Mouse (Mus musculus): ENCODE measurements at regions not wholly inside any gene's neighbourhood (a gene's known extent, or its start where the extent isn't known, plus 50 kb on each side); places are given as distances from the start of the nearest gene placed in this dataset.

DNA sequence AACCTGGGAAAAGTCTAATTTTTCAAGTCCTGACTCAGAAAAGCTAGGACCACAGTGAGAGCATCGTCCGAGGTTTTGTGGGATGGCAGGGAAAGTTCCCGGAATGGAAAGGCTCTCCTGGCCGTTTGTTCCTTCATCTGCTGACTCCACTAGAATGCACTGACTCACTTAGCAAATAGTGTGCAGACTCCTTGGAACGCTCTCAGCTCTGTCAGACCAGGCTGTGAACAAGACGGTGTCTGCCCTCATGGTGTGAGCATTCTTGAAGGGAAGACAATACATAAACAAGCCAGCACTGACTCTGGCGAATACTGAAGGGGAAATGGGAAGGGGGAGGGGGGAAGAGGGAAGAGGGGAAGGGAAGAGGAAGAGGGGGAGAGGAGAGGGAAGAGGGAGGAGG lies 121.4 kb downstream of the Cenpf start:
- H3K27me3 ChIP-seq (ENCODE audit: control insufficient read depth, insufficient read depth, low read length), result no peaks in the 10 kb centered on the region
- H3K36me3 ChIP-seq (replicated peaks; ENCODE audit: control insufficient read depth, insufficient read depth, low read depth), result no peaks in the 10 kb centered on the region
- no peak overlapping the region for H3K4me2 ChIP-seq (ENCODE audit: low read depth)
- H3K27ac ChIP-seq, result no peak overlapping the region
- WGBS (ENCODE audit: insufficient replicate concordance), result 42% methylated on average over 7 of the region's 7 CpGs
- ATAC-seq (ENCODE audit: insufficient read depth), result no peak
- TF ChIP-seq CTCF (IDR thresholded peaks at IDR 0.05; ENCODE audit: low read depth) (no peak), EP300 (IDR thresholded peaks at IDR 0.05; ENCODE audit: low read depth) (no peak)
- no peak overlapping the region for H3K9ac ChIP-seq (replicated peaks)
- no peaks in the 10 kb centered on the region for H3K9me3 ChIP-seq (ENCODE audit: control insufficient read depth, low read length)
- no peaks in the 10 kb centered on the region for H3K4me1 ChIP-seq (replicated peaks; ENCODE audit: control insufficient read depth in 2 of 2, insufficient read depth in 2 of 2, low read length in 1 of 2)
- no peak overlapping the region for H3K4me3 ChIP-seq (ENCODE audit: insufficient read depth in 1 of 2, low read depth in 2 of 2, low read length in 2 of 2)
- DNase-seq (ENCODE audit: low read depth in 3 of 3, low spot score in 3 of 3), result no peak

DNA sequence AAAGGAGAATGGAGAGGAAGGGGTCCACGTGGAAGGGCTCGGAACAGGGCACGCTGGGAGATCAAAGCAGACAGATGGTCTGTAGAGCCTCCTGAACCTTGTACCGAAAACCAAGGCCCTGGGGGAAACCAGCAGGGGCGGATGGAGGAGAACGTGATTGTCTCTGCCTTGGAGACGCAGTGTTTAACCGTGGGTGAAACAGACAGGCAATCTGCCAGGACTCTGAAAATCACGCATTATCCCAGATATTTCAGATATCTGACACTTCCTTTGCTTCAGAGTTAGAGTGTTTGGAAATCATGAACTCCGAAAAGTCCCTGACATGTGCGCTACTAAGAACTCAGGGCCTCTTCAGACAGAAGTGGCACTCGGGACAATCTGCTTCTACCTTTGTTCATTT lies 126.1 kb downstream of the Cenpf start:
- H3K4me1 ChIP-seq (replicated peaks; ENCODE audit: control insufficient read depth in 2 of 2, insufficient read depth in 2 of 2, low read length in 1 of 2), result no peaks in the 10 kb centered on the region
- 76% methylated on average over 12 of the region's 12 CpGs for WGBS (ENCODE audit: insufficient replicate concordance)
- no peak for TF ChIP-seq CTCF (IDR thresholded peaks at IDR 0.05; ENCODE audit: low read depth)
- H3K27ac ChIP-seq, result no peak overlapping the region
- no peak overlapping the region for H3K4me3 ChIP-seq (ENCODE audit: insufficient read depth in 1 of 2, low read depth in 2 of 2, low read length in 2 of 2)
- H3K9ac ChIP-seq (replicated peaks), result no peak overlapping the region
- DNase-seq (ENCODE audit: low read depth in 3 of 3, low spot score in 3 of 3) (no peak), ATAC-seq (ENCODE audit: insufficient read depth) (no peak)
- no peaks in the 10 kb centered on the region for H3K36me3 ChIP-seq (replicated peaks; ENCODE audit: control insufficient read depth, insufficient read depth, low read depth)
- H3K4me2 ChIP-seq (ENCODE audit: low read depth), result no peak overlapping the region
- H3K27me3 ChIP-seq (ENCODE audit: control insufficient read depth, insufficient read depth, low read length), result no peaks in the 10 kb centered on the region
- no peaks in the 10 kb centered on the region for H3K9me3 ChIP-seq (ENCODE audit: control insufficient read depth, low read length)

DNA sequence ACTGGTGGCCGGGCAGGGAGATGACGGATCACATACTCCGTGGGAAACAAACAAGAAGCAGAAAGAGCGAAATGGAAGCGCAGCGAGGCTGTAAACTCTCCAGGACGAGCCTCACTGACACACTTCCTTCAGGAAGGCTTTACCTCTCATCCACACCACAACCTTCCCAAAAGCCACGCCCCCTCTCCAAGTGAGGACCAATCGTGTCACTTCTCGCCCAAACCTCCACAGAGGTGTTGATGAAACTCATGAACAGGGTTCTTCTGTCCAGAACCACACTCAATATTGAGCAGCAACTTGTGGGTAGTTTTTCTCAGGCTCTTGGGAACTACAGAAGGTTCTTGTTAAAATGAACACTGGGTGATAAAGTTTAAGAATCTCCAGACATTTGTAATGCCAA lies 127.3 kb downstream of the Cenpf start:
- no peaks in the 10 kb centered on the region for H3K27me3 ChIP-seq (ENCODE audit: control insufficient read depth, insufficient read depth, low read length)
- no peaks in the 10 kb centered on the region for H3K36me3 ChIP-seq (replicated peaks; ENCODE audit: control insufficient read depth, insufficient read depth, low read depth)
- H3K9me3 ChIP-seq (ENCODE audit: control insufficient read depth, low read length), result no peaks in the 10 kb centered on the region
- TF ChIP-seq EP300 (IDR thresholded peaks at IDR 0.05; ENCODE audit: low read depth) (no peak), CTCF (IDR thresholded peaks at IDR 0.05; ENCODE audit: low read depth) (no peak)
- H3K27ac ChIP-seq, result no peak overlapping the region
- WGBS (ENCODE audit: insufficient replicate concordance), result 22% methylated on average over 10 of the region's 10 CpGs
- no peak overlapping the region for H3K9ac ChIP-seq (replicated peaks)
- DNase-seq (ENCODE audit: low read depth in 3 of 3, low spot score in 3 of 3), result no peak
- no peaks in the 10 kb centered on the region for H3K4me1 ChIP-seq (replicated peaks; ENCODE audit: control insufficient read depth in 2 of 2, insufficient read depth in 2 of 2, low read length in 1 of 2)
- no peak overlapping the region for H3K4me2 ChIP-seq (ENCODE audit: low read depth)
- ATAC-seq (ENCODE audit: insufficient read depth), result no peak
- H3K4me3 ChIP-seq (ENCODE audit: insufficient read depth in 1 of 2, low read depth in 2 of 2, low read length in 2 of 2), result no peak overlapping the region

DNA sequence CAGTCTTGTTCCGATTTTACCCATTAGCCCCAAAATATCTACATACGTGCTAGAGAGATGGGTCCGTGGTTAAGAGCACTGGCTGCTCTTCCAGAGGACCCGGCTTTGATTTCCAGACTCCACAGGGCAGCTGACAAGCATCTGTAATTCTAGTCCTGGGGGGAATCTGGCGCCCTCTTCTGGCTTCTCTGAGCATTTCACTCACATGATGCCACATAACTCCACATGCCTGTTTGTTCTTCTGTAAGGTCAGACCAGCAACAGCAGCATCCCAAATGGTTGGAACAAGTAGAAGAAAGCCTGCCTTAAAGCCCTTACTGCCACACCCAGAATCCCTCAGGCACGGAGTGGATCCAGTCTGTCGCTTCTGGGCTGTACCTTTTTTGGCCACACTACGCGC lies 137.0 kb downstream of the Cenpf start:
- 77% methylated on average over 9 of the region's 9 CpGs for WGBS (ENCODE audit: insufficient replicate concordance)

DNA sequence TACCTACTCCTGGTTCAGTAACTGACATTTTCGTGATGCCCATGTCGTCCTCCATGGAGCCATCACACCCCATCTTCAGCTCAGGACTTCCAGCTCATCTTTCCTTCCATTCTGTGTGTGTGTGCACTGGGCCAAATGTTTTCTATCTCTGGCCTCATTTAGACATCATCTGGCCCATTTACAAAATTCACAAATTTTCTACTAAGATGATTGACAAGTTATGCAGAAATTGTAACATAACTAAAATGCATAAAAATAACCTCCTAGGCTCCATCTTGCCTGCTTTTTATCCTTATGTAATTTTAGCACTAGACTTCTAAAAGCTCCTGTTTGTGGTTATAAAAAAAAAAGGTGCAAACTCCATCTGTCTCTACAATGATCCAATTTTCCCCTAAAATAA lies 130.8 kb upstream of the Kcnk2 start:
- 70% methylated on average over 2 of the region's 2 CpGs for WGBS (ENCODE audit: insufficient replicate concordance)
- Histone ChIP-seq H3K9me3 (ENCODE audit: control insufficient read depth, low read length) (no peaks in the 10 kb centered on the region), H3K9ac (replicated peaks) (no peak overlapping the region), H3K36me3 (replicated peaks; ENCODE audit: control insufficient read depth, insufficient read depth, low read depth) (no peaks in the 10 kb centered on the region), H3K27ac (no peak overlapping the region), H3K4me1 (replicated peaks; ENCODE audit: control insufficient read depth in 2 of 2, insufficient read depth in 2 of 2, low read length in 1 of 2) (no peaks in the 10 kb centered on the region), H3K4me3 (ENCODE audit: insufficient read depth in 1 of 2, low read depth in 2 of 2, low read length in 2 of 2) (no peak overlapping the region), H3K4me2 (ENCODE audit: low read depth) (no peak overlapping the region), H3K27me3 (ENCODE audit: control insufficient read depth, insufficient read depth, low read length) (no peaks in the 10 kb centered on the region)
- TF ChIP-seq EP300 (IDR thresholded peaks at IDR 0.05; ENCODE audit: low read depth), result no peak
- ATAC-seq (ENCODE audit: insufficient read depth), result no peak
- DNase-seq (ENCODE audit: low read depth in 3 of 3, low spot score in 3 of 3), result no peak

More for the DNA sequence above, 137.0 kb downstream of the Cenpf start:
- ATAC-seq (ENCODE audit: insufficient read depth), result no peak
- Histone ChIP-seq H3K4me1 (replicated peaks; ENCODE audit: control insufficient read depth in 2 of 2, insufficient read depth in 2 of 2, low read length in 1 of 2) (no peaks in the 10 kb centered on the region), H3K36me3 (replicated peaks; ENCODE audit: control insufficient read depth, insufficient read depth, low read depth) (no peaks in the 10 kb centered on the region), H3K4me2 (ENCODE audit: low read depth) (no peak overlapping the region), H3K9me3 (ENCODE audit: control insufficient read depth, low read length) (no peaks in the 10 kb centered on the region), H3K27ac (no peak overlapping the region), H3K9ac (replicated peaks) (no peak overlapping the region), H3K4me3 (ENCODE audit: insufficient read depth in 1 of 2, low read depth in 2 of 2, low read length in 2 of 2) (no peak overlapping the region), H3K27me3 (ENCODE audit: control insufficient read depth, insufficient read depth, low read length) (no peaks in the 10 kb centered on the region)
- DNase-seq (ENCODE audit: low read depth in 3 of 3, low spot score in 3 of 3), result no peak
- TF ChIP-seq EP300 (IDR thresholded peaks at IDR 0.05; ENCODE audit: low read depth), result no peak
- TF ChIP-seq CTCF (IDR thresholded peaks at IDR 0.05; ENCODE audit: low read depth), result peak; percentile 30; the same call in 1 of the 2 replicates

DNA sequence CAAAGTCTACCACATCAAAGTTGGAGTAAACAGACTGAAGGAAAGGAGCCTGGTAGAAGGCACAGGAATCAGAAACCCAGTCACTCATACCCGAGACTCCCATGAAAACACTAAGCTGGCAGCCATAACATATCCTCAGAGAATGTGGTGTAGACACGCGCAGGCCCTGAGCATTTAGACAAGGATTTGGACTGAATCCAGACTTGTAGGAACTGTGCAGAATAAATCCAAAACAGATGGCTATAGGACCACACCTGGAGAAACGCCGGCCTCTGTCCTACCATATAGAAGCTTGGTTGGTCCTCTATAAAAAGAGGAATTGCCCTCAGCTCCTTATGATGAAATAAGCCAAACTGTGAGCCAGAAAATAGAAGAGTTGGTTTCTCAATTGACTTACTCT lies 124.3 kb upstream of the Kcnk2 start:
- H3K27ac ChIP-seq, result no peak overlapping the region
- DNase-seq (ENCODE audit: low read depth in 3 of 3, low spot score in 3 of 3), result no peak
- 71% methylated on average over 5 of the region's 5 CpGs for WGBS (ENCODE audit: insufficient replicate concordance)
- H3K27me3 ChIP-seq (ENCODE audit: control insufficient read depth, insufficient read depth, low read length), result no peaks in the 10 kb centered on the region
- no peak overlapping the region for H3K4me3 ChIP-seq (ENCODE audit: insufficient read depth in 1 of 2, low read depth in 2 of 2, low read length in 2 of 2)
- no peaks in the 10 kb centered on the region for H3K4me1 ChIP-seq (replicated peaks; ENCODE audit: control insufficient read depth in 2 of 2, insufficient read depth in 2 of 2, low read length in 1 of 2)
- no peaks in the 10 kb centered on the region for H3K36me3 ChIP-seq (replicated peaks; ENCODE audit: control insufficient read depth, insufficient read depth, low read depth)
- H3K4me2 ChIP-seq (ENCODE audit: low read depth), result no peak overlapping the region
- no peak overlapping the region for H3K9ac ChIP-seq (replicated peaks)
- no peak for TF ChIP-seq EP300 (IDR thresholded peaks at IDR 0.05; ENCODE audit: low read depth)
- no peak for TF ChIP-seq CTCF (IDR thresholded peaks at IDR 0.05; ENCODE audit: low read depth)
- H3K9me3 ChIP-seq (ENCODE audit: control insufficient read depth, low read length), result no peaks in the 10 kb centered on the region
- no peak for ATAC-seq (ENCODE audit: insufficient read depth)

Measured in liver, embryonic 14.5 days (tissue).